Mouse (Mus musculus) brain, embryonic 18.5 days (tissue): ENCODE measurements around the gene Tnks2.
"Not testable (repeated sequence)": the region's sequence is repeated elsewhere in the genome, so short reads cannot be mapped to it uniquely, and the experiment has no call there.

ENCODE experiments used
- DNase-seq: peaks from one replicate; pipeline ENCODE4 v3.0.0-alpha.2; 2012; ENCODE audit warnings: low read depth, low spot score

Tnks2 gene

GRCm38 (mm10) chr19:36822701-36823100 is 11.3 kb upstream of the Tnks2 start:
- no peak for DNase-seq

DNA sequence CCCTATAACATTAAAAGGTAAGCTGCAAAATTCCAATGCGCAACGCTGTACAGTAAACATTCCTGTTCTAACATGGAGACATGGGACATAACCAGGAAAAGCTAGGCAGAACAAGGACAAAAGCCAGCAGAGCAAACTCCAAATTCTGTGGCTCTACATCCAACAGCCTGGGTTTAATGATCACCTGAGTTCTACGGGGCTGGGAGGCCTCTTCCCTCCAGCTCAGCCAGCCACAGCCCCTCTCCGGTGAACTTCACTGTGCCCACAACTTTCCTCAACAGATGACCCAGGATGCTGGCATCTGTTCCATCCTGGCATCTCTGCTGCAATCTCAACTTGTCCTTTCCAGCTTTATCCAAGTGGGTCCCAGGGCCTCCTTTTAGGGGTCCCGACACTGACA is 6.4 kb upstream of the Tnks2 start:
- DNase-seq = no peak

GRCm38 (mm10) chr19:36828322-36828721 is 5.7 kb upstream of the Tnks2 start:
- DNase-seq = no peak

- DNase-seq = no peak
Measured at GRCm38 (mm10) chr19:36832951-36833787, 863 bp upstream of the Tnks2 start.

DNA sequence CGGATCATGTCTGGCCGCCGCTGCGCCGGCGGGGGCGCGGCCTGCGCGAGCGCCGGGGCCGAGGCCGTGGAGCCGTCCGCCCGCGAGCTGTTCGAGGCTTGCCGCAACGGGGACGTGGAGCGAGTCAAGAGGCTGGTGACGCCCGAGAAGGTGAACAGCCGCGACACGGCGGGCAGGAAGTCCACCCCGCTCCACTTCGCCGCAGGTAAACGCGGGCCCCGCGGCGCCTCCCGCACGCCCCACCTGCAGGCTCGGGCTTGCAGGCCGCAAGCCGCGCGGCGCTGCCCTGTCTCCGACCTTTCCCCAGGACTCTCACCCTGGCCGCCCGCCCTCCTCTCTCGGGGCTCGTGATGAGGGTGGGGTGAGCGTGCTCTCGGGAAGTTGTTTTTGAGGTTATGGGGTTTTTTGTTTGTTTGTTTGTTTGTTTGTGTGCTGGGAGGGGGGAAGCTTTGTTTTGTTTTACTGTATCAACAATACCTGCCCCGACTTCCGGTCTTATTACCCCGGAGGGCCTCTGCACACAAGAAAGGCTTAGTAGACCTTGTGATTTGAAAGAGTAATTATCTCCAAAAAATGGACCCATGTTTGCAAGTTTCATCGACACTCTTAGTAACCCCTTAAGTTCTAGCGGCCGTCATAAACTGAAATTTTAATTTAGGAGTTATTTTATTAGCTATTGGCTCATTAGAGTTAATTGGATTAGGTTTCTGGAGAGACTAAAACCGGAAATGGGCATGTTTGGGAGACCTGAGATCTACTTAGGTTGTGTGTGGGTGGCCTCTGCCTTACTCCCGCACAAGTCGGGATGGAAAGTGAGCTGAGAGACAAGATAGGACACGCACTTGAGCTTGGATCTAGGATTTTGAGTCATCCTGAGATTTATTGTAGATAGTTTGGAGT is 750 bp downstream of the Tnks2 start:
- no peak for DNase-seq

DNA sequence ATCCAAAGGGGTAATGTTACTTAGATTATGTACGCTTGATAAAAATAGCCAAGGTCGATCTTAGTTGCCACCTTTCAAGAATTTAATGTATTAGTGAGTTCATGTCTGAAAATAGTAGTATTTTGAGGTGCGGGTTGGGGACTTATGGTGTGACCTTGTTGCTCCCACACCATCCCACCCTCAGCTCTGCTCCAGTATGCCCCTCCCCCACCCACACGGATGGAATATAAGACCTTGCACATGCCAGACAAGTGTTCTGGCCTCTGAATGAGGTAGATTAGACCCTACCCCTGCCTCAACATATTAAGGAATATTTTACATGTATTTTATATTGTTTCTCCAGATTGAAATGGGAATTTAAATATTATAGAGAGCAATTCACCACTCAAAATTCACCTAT is 2.0 kb downstream of the Tnks2 start:
- DNase-seq = no peak

DNA sequence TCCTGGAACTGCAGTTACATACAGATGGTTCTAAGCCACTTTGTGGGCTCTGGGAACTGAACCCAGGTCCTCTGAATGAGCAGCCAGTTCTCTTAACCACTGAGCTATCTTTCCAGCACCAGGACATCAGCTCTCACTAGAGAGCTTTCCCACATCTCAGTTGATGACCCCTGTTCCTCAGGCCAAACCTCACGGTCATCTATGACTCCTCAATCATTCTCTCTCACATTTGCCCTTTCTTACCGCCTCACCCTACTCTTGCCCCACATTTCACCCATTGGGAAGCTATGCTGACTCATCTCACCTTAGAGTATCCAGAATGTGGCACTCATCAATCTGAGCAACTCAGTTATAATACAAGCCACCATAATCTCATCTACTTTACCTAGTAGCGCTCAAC is 6.3 kb downstream of the Tnks2 start:
- no peak for DNase-seq

DNA sequence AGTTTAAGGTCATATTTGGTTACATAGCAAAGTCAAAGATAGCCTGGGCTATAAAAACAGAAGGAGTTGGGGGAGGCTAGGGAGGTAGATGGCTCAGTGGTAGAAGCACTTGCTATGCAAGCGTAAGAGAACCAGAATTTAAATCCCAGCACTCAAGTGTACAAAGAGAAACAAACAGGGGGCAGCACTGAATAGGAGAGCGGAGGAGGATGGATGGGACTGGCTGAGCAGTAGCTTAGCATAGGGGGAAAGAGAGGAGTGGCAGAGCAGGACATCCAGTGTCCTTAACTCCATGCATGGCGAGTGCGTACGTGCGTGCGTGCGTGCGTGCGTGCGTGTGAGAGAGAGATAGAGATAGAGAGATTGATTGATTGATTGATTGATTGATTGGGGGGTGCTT is 9.8 kb downstream of the Tnks2 start:
- DNase-seq = no peak

DNA sequence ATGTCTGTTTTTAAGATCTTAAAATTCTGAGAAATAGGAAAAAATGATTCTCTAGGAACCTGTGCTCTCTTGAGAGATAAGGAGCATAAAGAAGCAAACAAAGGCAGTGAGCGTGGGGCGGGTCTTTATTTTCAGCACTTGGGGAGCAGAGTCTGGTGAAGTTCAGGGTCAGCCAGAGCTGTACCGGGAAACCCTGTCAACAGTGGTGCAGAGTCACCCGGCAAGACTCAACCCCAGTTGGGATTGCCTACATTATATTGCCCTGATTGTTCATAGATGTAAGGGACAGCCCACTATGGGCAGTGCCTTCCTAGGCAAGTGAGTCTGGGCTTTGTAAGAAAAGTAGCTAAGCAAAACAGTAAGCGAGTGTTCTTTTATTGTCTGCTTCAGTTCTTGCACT is 11.9 kb downstream of the Tnks2 start:
- DNase-seq = no peak

GRCm38 (mm10) chr19:36853831-36854230 is 19.8 kb downstream of the Tnks2 start:
- DNase-seq = no peak

DNA sequence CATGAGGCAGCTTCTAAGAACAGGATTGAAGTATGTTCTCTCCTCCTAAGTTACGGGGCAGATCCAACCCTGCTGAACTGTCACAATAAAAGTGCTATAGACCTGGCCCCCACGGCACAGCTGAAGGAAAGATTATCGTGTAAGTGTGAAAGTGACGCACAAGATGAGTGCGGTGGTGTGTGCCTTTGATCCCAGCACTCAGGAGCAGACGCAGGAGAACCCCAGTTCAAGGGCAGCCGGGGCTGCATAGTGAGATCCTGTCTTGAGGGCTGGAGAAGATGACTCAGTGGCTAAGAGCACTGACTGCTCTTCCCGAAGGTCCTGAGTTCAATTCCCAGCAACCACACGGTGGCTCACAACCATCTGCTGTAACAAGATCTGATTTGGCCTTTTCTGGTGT is 23.8 kb downstream of the Tnks2 start:
- no peak for DNase-seq

- no peak for DNase-seq
Measured at GRCm38 (mm10) chr19:36860393-36860792, 26.4 kb downstream of the Tnks2 start.

- no peak for DNase-seq
Measured at GRCm38 (mm10) chr19:36865905-36866304, 31.9 kb downstream of the Tnks2 start.

GRCm38 (mm10) chr19:36867416-36867815 is 33.4 kb downstream of the Tnks2 start:
- no peak for DNase-seq

- DNase-seq = not testable (repeated sequence)
Measured at GRCm38 (mm10) chr19:36868675-36869074, 34.6 kb downstream of the Tnks2 start.

- no peak for DNase-seq
Measured at GRCm38 (mm10) chr19:36874651-36875050, 40.6 kb downstream of the Tnks2 start.

GRCm38 (mm10) chr19:36877329-36877728 is 43.3 kb downstream of the Tnks2 start:
- DNase-seq = no peak

- no peak for DNase-seq
Measured at GRCm38 (mm10) chr19:36878743-36879495, 44.9 kb downstream of the Tnks2 start.

GRCm38 (mm10) chr19:36883119-36883518 is 49.1 kb downstream of the Tnks2 start:
- no peak for DNase-seq

DNA sequence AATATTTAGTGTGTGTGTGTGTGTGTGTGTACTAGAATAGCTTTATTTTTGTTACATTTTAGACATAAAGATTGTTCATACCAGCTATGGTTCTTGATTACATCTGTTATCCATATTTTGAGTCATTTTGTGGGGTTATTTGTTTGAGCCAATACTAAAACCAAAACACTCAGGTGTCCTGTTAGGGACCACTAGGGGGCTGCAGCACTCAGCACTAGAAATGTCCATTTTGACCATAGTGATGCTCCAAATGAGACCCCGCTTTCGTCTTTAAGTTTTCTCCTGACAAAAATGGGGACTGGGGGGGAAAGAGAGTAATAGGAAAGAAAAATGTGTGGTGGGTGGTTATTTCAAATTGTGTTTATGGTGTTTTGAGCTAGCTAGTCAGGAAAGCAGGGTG is 52.3 kb downstream of the Tnks2 start:
- DNase-seq = no peak

DNA sequence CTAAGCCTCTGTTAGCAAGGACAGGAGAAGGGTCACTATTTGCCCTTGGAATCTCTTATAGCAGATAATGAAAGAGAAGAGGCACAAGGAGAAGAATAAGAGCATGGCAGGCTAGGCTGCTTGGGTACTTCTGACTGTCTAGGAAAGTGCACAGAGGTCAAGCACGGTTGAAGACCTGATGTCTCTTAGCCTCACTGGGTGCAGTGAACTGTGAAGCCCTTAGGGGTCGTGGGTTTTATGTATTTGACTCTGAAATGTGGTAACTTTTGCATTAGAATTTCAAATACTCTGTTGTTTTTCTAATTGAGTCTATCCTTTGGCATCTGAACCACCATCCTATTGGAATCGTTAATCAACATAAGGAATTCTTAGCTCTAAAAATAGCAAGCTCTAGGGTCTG is 53.7 kb downstream of the Tnks2 start:
- no peak for DNase-seq

DNA sequence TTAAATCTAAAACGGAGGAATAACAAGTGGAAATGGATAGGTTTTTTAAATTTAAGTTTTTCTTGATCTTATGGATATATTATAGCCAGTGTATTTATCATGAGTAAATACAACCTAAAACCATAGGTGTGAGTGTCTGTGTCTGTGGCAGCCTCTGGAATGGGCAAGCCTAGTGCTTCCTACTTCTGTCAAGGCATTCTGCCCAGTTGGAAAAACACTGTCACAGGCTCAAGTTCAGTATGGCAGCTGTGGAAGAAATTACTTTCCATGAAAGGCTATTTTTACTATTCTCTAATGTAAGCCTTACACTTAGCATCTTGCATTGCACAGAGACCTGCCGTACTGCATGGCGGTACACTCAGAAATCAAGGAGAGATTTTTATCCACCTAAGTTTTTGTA is 57.7 kb downstream of the Tnks2 start:
- DNase-seq = no peak
